Mouse (Mus musculus) 3134 (cell line): Measurements from ENCODE around the gene Nrxn3.

ENCODE experiments used
- DNase-seq: peaks from one replicate; pipeline ENCODE4 v3.0.0-alpha.2; 2011; ENCODE audit warnings: low spot score; ENCODE audit not compliant: insufficient read length; ENCODE audit errors: extremely low read depth

The Nrxn3 gene

GRCm38 (mm10) chr12:89290736-89291574, 568.3 kb downstream of the Nrxn3 start:
- DNase-seq: no peak

GRCm38 (mm10) chr12:89302011-89302410, 579.3 kb downstream of the Nrxn3 start:
- no peak for DNase-seq

GRCm38 (mm10) chr12:89310200-89310599, 587.5 kb downstream of the Nrxn3 start:
- no peak for DNase-seq

GRCm38 (mm10) chr12:89312586-89312985, 589.9 kb downstream of the Nrxn3 start:
- DNase-seq: no peak

GRCm38 (mm10) chr12:89325864-89326560, 603.3 kb downstream of the Nrxn3 start:
- DNase-seq: no peak

GRCm38 (mm10) chr12:89331474-89332263, 609.0 kb downstream of the Nrxn3 start:
- no peak for DNase-seq

GRCm38 (mm10) chr12:89333486-89333885, 610.8 kb downstream of the Nrxn3 start:
- no peak for DNase-seq

- DNase-seq: no peak
Observed at GRCm38 (mm10) chr12:89364850-89365249, 642.2 kb downstream of the Nrxn3 start.

GRCm38 (mm10) chr12:89369939-89370338, 647.3 kb downstream of the Nrxn3 start:
- no peak for DNase-seq

GRCm38 (mm10) chr12:89376600-89376999, 653.9 kb downstream of the Nrxn3 start:
- DNase-seq: no peak

- no peak for DNase-seq
Observed at GRCm38 (mm10) chr12:89377051-89377643, 654.5 kb downstream of the Nrxn3 start.

- no peak for DNase-seq
Observed at GRCm38 (mm10) chr12:89377687-89378086, 655.0 kb downstream of the Nrxn3 start.

- no peak for DNase-seq
Observed at GRCm38 (mm10) chr12:89383254-89383653, 660.6 kb downstream of the Nrxn3 start.

GRCm38 (mm10) chr12:89395121-89395792, 672.6 kb downstream of the Nrxn3 start:
- no peak for DNase-seq

- DNase-seq: no peak
Observed at GRCm38 (mm10) chr12:89436519-89436918, 713.8 kb downstream of the Nrxn3 start.

GRCm38 (mm10) chr12:89442323-89443038, 719.8 kb downstream of the Nrxn3 start:
- no peak for DNase-seq

- DNase-seq: no peak
Observed at GRCm38 (mm10) chr12:89450667-89451298, 728.1 kb downstream of the Nrxn3 start.

- no peak for DNase-seq
Observed at GRCm38 (mm10) chr12:89470226-89470625, 747.5 kb downstream of the Nrxn3 start.

GRCm38 (mm10) chr12:89471289-89471688, 748.6 kb downstream of the Nrxn3 start:
- DNase-seq: no peak
